Mouse (Mus musculus) hindbrain, embryonic 11.5 days (tissue): ENCODE data around the gene Rnf26. TPM values are rescaled to one million over a fixed set of nuclear protein-coding genes. Genes with fewer than 3 reads are reported as not detected.

Source experiments
- polyA plus RNA-seq: library from polyadenylated mRNA; unstranded; fragments of >200 nt; fragmentation: Nextera tagmentation; extraction: Ambion mirVana; gene quantifications from 2 replicates; pipeline ENCODE4 v1.2.1, GENCODE M21; 2014

The Rnf26 gene
- polyA plus RNA-seq, 1 experiment from 2014 or later: 43.7 TPM

Other genes starting within 250 kb of the Rnf26 start
- gene Thy1, start 70.1 kb downstream of the Rnf26 start, polyA plus RNA-seq: 0.31 and 0.35 TPM in 2 replicates
- gene Usp2, start 46.5 kb downstream of the Rnf26 start, polyA plus RNA-seq: 11.4 and 13.9 TPM in 2 replicates
- gene Mfrp, start 11.8 kb downstream of the Rnf26 start, polyA plus RNA-seq: 0.10 and 0.23 TPM in 2 replicates
- 0.82 and 1.2 TPM in 2 replicates for gene C1qtnf5, start 6.3 kb downstream of the Rnf26 start, polyA plus RNA-seq
- 0.29 and 0.38 TPM in 2 replicates for gene Gm49380, start within 50 bp of the Rnf26 start, polyA plus RNA-seq
- gene Mcam, start 21.0 kb upstream of the Rnf26 start, polyA plus RNA-seq: 13.0 and 14.3 TPM in 2 replicates
- gene Cbl, start 120.5 kb upstream of the Rnf26 start, polyA plus RNA-seq: 22.7 and 24.7 TPM in 2 replicates
- gene Ccdc153, start 127.2 kb upstream of the Rnf26 start, polyA plus RNA-seq: not detected in 2 replicates
- gene Pdzd3, start 138.0 kb upstream of the Rnf26 start, polyA plus RNA-seq: 0.13 TPM in 1 of 2 replicates, not detected in the other
- gene Nlrx1, start 155.1 kb upstream of the Rnf26 start, polyA plus RNA-seq: 1.9 and 2.9 TPM in 2 replicates
- gene Abcg4, start 175.1 kb upstream of the Rnf26 start, polyA plus RNA-seq: 2.9 and 5.7 TPM in 2 replicates
- gene Hinfp, start 192.2 kb upstream of the Rnf26 start, polyA plus RNA-seq: 23.1 and 23.2 TPM in 2 replicates
- gene C2cd2l, start 206.8 kb upstream of the Rnf26 start, polyA plus RNA-seq: 10.1 and 11.4 TPM in 2 replicates
- gene Dpagt1, start 212.5 kb upstream of the Rnf26 start, polyA plus RNA-seq: 47.7 and 51.6 TPM in 2 replicates
- gene H2afx, start 221.2 kb upstream of the Rnf26 start, polyA plus RNA-seq: 340 and 346 TPM in 2 replicates
- gene Hmbs, start 230.7 kb upstream of the Rnf26 start, polyA plus RNA-seq: 134 and 151 TPM in 2 replicates
- 23.4 and 31.5 TPM in 2 replicates for gene Vps11, start 248.2 kb upstream of the Rnf26 start, polyA plus RNA-seq